Mouse (Mus musculus): ENCODE data around the gene Fam222a. TPM values are rescaled to one million over a fixed set of nuclear protein-coding genes. Genes with fewer than 3 reads are reported as not detected.

The Fam222a gene
- total RNA-seq (2021) = 10 to 100 TPM; 10.9 to 11.0 TPM
- long read RNA-seq, experiment 1, partial matches to known transcripts = 3 of 5 reads
- long read RNA-seq, experiment 1, other reads (novel, unspliced or antisense) = 0 of 5 reads
- long read RNA-seq, experiment 2, partial matches to known transcripts = 1 of 4 reads
- long read RNA-seq, experiment 2, other reads (novel, unspliced or antisense) = 1 of 4 reads

DNA sequence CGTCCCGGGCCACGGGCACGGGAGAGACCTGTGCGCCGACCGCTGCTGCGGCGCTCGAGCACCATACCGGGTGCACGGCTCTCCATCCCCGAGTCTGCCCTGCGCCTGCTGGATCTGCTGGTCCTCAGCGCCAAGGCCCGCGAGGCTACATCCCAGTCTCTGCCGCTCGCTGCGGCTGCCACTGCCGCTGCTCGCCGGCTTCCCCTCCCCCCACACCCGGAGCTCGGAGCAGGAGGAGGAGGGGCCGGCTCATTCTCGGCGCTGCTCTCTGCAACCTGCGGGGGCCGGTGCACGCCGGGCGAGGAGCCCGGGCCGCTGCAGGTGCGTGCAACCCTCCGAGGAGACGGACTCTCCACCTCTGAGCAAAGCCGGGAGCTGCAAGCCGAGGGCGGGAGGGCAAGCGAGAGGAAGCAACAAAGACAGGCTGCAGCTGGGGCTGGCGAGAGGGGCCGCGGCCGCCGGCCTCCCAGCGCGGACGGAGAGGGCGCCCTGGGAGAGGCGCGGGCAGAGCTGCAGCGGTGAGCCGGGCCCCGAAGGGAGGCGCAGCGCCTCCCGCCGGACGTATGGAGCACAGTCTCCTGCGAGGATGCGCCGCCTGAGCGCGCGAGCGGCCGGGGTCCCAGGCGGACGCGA is at the start of gene Fam222a:
Gene Fam222a (plus strand): TSS at position 452 of the 633 bp plus-strand sequence.
- peak; percentile 54 to 63 for DNase-seq (ENCODE audit: low spot score in 2 of 2)

GRCm38 (mm10) chr5:114528355-114528754 is 39.5 kb upstream of the Fam222a start:
- DNase-seq (ENCODE audit: low spot score in 2 of 2) = no peak

GRCm38 (mm10) chr5:114530337-114530736 is 37.5 kb upstream of the Fam222a start:
- DNase-seq (ENCODE audit: low spot score in 2 of 2) = no peak

GRCm38 (mm10) chr5:114532055-114532454 is 35.8 kb upstream of the Fam222a start:
- no peak for DNase-seq (ENCODE audit: low spot score in 2 of 2)

DNA sequence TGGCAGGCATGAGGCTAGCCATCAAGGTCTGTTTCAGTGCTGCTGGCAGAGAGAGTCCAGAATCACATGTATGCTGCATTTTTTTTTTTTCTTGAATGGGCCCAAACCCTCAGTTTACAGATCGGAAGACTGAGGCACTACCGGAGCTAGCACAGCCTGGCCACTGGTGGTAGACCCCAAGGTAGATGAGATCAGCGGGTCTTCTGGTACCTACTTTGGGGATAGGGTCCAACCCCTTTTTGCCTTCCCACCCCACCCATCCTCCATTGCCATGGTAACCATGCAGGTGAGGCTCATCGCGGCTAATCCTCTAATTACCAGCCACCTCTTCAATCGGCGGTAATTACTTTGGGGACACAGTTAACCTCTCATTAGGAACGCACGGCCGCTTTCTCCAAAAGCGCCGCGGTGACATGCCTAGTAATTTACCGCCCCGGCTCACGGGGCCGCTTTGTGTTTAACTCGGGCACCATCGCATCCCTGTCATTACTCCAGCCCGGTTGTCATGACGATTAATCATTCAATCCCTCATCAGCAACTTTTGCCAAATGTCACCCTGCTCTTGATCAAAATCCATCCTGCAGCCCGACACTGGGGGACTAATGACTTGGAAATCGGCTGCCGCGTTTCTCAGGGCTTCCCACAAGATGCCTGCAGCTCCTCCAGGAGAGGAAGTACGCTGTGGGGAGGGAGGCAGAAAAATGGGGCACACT is 30.4 kb upstream of the Fam222a start:
- DNase-seq (ENCODE audit: low spot score in 2 of 2) = no peak

DNA sequence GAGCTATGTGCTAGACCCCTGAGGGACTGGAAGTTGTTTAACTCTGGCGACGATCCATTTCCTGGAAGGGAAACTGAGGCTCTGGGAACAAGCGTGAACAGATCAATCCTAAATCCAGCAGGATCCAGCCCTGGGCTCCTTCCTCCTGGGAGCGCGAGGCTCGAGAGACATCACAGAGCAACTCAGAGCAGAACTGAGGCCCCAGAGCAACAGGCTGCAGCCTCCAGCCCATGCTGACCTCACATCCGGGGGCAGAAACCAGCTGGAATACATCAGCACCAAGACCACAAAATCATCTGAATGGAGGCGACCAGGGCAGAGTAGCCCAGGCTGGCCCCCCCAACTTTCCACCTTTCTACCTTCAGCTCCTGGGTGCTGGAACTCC is 29.8 kb upstream of the Fam222a start:
- no peak for DNase-seq (ENCODE audit: low spot score in 2 of 2)

GRCm38 (mm10) chr5:114538752-114539151 is 29.1 kb upstream of the Fam222a start:
- DNase-seq (ENCODE audit: low spot score in 2 of 2) = no peak

DNA sequence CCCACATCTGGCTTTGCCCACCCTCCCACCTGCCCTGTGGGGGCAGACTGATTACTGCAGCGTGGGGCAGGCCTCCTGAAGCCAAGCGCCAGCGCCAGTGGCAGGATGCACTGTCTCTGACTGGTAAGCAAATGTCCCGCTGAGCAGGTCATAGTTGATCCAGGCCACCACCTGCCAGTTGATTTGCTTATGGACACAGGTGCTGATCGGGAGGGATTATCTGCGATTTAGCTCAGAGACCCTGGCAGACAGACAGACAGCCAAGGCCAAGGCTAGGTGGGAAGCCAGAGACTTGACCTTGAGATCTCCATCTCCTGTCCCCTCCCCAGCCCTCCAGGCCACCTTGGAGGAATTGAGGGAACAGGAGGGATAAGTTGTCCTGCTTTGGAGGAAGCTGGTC is 28.1 kb upstream of the Fam222a start:
- DNase-seq (ENCODE audit: low spot score in 2 of 2) = no peak

DNA sequence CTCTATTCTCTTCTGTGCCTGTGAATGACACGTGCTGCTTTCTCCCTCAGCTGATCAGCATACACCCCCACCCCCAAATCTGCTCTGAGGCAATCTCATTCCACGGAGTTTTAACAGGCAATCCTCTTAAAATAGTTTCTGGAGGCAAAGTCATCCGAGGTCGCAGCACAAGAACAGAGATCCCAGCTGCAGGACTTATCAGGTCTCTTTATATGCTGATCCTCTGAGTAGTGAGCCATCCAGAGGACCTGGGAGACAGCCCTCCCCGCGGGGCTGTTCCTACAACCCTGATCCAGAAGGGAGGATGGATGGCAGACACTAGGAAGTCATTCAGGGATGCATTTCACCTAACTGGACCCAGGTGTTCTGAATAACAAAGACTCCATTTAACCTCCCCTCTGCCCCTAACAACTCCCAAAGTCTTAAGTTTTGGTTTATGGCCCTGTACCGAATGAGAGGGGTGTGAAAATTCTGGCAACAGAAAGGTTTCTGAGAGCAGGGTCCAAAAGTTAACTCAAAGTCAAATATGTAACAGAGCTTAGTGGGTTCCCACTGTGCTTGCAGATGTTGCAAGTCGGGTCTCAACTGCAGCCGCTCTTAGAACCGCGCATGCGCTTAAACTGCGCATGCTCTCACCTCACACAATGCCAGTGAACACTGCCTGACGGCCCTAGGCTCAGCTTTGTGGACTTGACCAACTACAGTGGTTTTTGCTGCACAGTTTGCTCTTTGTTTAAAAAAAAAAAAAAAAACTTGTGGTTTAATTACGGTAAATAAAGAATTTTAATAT is 26.0 kb upstream of the Fam222a start:
- no peak for DNase-seq (ENCODE audit: low spot score in 2 of 2)

- no peak for DNase-seq (ENCODE audit: low spot score in 2 of 2)
Measured at GRCm38 (mm10) chr5:114543656-114544055, 24.2 kb upstream of the Fam222a start.

DNA sequence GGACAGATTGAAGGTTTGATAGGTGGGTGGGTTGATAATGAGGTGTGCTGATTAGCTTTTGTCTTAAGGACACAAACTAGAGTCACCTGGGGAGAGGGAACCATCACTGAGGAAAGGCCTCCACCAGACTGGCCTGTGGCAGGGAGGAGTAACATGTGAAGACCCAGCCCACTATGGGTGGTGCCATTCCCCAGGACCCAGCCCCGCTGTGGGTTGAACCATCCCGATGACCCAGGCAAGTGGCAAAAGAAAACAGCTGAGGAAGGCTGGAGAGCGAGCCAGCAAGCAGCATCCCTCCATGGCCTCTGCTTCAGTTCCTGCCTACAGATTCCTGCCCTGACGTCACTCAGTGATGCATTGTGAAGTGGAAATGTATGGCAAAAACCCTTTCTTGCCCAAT is 23.6 kb upstream of the Fam222a start:
- DNase-seq (ENCODE audit: low spot score in 2 of 2) = no peak

GRCm38 (mm10) chr5:114545076-114545475 is 22.7 kb upstream of the Fam222a start:
- no peak for DNase-seq (ENCODE audit: low spot score in 2 of 2)

DNA sequence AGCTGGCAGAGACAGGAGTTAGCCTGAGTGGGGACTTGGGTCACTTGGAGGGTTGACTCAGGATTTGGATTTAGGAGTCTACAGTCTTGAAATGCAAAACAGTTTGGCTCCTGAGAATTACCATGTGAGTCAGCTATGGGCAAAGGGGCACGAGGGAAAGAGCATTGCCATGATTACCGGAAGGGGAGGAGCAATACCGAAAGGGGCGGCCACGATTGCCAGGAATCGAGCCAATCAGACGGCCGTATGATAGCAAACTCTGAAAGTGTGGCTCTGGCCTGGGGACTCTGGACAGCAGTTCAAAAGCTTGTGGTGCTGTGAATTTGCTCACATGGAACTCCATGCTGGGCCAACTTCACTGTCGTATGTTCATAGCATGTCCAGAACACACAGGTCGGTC is 18.8 kb upstream of the Fam222a start:
- DNase-seq (ENCODE audit: low spot score in 2 of 2) = no peak

- no peak for DNase-seq (ENCODE audit: low spot score in 2 of 2)
Measured at GRCm38 (mm10) chr5:114549770-114550169, 18.0 kb upstream of the Fam222a start.

- DNase-seq (ENCODE audit: low spot score in 2 of 2) = no peak
Measured at GRCm38 (mm10) chr5:114550431-114550830, 17.4 kb upstream of the Fam222a start.

DNA sequence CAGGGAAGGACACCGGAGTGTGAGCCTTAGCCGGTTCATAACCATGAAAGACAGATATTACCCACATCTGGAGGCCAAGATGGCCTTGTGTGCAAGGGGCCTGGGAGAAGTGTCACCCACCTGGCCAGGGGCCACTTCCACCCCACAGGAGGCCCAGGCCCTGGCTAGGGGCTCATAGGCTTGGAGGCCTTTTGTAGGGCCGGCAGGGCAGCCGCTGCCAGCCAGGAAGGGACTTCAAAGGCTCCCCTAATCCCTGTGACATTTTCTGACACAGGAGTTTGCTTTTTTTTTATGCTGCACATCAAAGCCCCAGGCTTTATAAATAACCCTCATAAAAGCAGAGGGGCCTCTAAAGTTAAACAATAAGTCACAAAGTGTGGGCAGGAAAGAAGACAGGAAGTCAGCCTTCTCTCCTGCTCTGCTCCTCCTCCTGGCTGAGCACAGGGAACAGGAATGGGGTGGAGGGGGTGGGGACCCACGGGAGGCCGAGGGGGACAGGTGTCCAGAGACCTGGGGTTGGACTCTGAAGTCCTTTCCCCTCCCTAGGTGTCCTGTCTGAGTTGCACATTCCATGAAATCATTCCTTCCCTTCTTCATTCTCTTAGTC is 16.8 kb upstream of the Fam222a start:
- DNase-seq (ENCODE audit: low spot score in 2 of 2) = no peak

DNA sequence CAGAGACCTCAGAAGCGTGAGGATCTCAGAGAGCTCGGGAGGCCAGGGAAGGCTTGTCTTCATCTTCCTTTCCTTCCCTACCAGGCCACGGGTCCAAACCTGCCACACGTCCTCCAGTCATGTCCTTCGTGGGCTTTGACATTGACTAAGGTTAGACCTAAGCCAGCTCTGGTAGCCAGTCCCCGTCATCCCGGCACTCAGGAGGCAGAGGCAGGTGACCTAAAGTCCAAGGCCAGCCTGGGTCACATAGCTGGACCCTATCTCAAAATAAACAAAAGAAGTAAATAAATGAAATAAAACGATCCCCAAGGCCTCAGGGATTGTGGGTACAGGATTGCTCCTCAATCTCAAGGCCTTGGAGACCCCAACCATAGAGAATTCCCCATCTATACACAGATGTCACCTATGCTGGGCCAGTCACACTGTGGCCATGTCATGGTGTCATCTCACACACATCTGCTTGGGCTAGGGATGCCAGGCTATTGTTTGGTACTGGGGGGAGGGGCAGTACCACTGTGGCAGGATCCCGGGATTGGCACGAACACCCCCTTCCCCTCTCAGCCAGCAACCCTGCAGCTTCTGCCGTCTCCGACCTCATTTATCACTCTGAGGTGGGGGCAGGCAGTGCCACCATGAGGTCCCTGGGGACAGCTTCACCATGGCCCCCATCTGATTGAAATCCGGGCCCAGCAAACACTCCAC is 15.2 kb upstream of the Fam222a start:
- DNase-seq (ENCODE audit: low spot score in 2 of 2) = no peak

- no peak for DNase-seq (ENCODE audit: low spot score in 2 of 2)
Measured at GRCm38 (mm10) chr5:114553706-114554105, 14.1 kb upstream of the Fam222a start.

GRCm38 (mm10) chr5:114555424-114555823 is 12.4 kb upstream of the Fam222a start:
- no peak for DNase-seq (ENCODE audit: low spot score in 2 of 2)

DNA sequence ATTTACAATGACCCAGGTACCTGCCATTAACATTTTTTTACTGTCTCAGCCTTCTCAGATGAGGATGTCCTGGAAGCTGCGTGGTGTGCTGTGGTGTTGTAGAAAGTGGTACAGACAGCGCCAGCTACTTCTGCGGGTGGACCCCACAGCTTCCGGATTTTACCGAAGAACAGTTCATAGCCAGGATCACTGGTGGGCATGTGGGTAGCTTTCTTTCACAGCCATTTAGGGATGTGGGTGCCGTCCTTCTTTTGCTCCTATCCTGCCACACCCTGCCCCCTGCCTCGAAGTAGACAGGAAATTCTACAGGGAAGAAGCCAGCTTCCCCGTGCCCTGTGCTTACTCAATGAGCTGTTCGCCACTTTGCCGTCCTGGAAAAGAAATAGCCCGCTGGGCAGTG is 11.7 kb upstream of the Fam222a start:
- no peak for DNase-seq (ENCODE audit: low spot score in 2 of 2)

Measured in left cerebral cortex, adult 18-20 months (tissue).